12 mouse cellular contexts compared by ENCODE assay signal in genomic region chr9:88369666-88370065, GRCm38 (mm10). TPM values are rescaled to one million over a fixed set of nuclear protein-coding genes. Genes with fewer than 3 reads are reported as not detected.
A peak's percentile ranks its signal among the peaks of the same experiment; 100 is the strongest.
DNase-seq lines count a peak whose midpoint lies in the region.
"Had no signal": no experiment of that assay in that cellular context is flagged by ENCODE, and none has a peak within 500 bp of the region (broad histone marks: within the 10 kb centered on the region; RNA-seq: fewer than 3 reads in every experiment).

No protein-coding gene starts in this region.

- intact Hi-C loops in gastrocnemius, postnatal 36 days (cut with DNase I), result loop anchor here (5.0 to 10.0 kb wide), 2 partner anchors 42 to 125 kb away; partner anchors contain the start of gene Nt5e
- intact Hi-C loops in left cerebral cortex, postnatal 4 days (cut with DNase I), result no loop called here

- peak; percentile 39 for DNase-seq in gastrocnemius, adult 18-20 months (ENCODE audit: low spot score)
- DNase-seq in gastrocnemius, postnatal 36 days, result no peak
- peak; percentile 35 for DNase-seq in left cerebral cortex, postnatal 4 days
- no peak for DNase-seq in left cerebral cortex, adult 9 months (ENCODE audit: low spot score in 2 of 2)
- DNase-seq in Muller cell, postnatal 12 days (ENCODE audit: inconsistent ontology term), result peak; percentile 45
- DNase-seq in testis, postnatal 10 days (ENCODE audit: low spot score), result peak; percentile 53
- no peak for DNase-seq in thymus, postnatal 36 days
- DNase-seq: cerebellum, adult 9-10 months; kidney, adult 18-20 months; layer of hippocampus, postnatal 36 days; lung, postnatal 4 days; thymus, postnatal 4 days had no signal

RNA-seq across cellular contexts. Expression of gene Nt5e, which starts 42.7 kb away (rescaled TPM):
- 1 to 10 TPM; 1.6 to 2.7 TPM for total RNA-seq in gastrocnemius, adult 18-20 months (2021)
- total RNA-seq in gastrocnemius, postnatal 36 days (2021), result 1 to 10 TPM; 1.6 to 1.7 TPM
- total RNA-seq in left cerebral cortex, postnatal 4 days (2021), result 1 to 10 TPM; 2.9 to 3.4 TPM

Comparison
In these comparisons a context has a peak if more than half of its experiments do, and no peak if none do; other contexts are left out.
1. DNase-seq: peak in gastrocnemius, adult 18-20 months (single experiment), left cerebral cortex, postnatal 4 days (single experiment), Muller cell, postnatal 12 days (single experiment) and testis, postnatal 10 days (single experiment); none in gastrocnemius, postnatal 36 days (0 of 2), left cerebral cortex, adult 9 months (0 of 2) and thymus, postnatal 36 days (0 of 2).